Mouse (Mus musculus) heart, postnatal 0 days (tissue): Measurements from ENCODE around the gene Rps27. TPM values are rescaled to one million over a fixed set of nuclear protein-coding genes. Genes with fewer than 3 reads are reported as not detected.

Source experiments
- ATAC-seq: fragments of 200-750 bp; cut with Nextera tagmentation; 2 replicates; pipeline ENCODE4 v1.8.0; 2017; ENCODE audit warnings: low read depth, moderate number of reproducible peaks, moderate library complexity; ENCODE audit not compliant: insufficient read depth
- DNase-seq: peaks from one replicate; pipeline ENCODE4 v3.0.0-alpha.2; 2016; ENCODE audit warnings: low spot score
- H3K27ac ChIP-seq: fragments of 300-500 bp; sonication (generic); 2 replicates; pipeline ENCODE4 v1.5.1; 2014; ENCODE audit warnings: low read depth, mild to moderate bottlenecking
- H3K27me3 ChIP-seq: fragments of 300-500 bp; sonication (generic); 2 replicates; pipeline ENCODE4 v1.6.1; 2014; ENCODE audit warnings: low read length, mixed read lengths; ENCODE audit not compliant: control insufficient read depth, insufficient read depth
- H3K36me3 ChIP-seq: fragments of 300-500 bp; sonication (generic); replicated peaks from 2 replicates; pipeline ENCODE4 v1.6.1; 2014; ENCODE audit warnings: low read length, mixed read lengths; ENCODE audit not compliant: control insufficient read depth, insufficient read depth
- H3K4me1 ChIP-seq: fragments of 300-500 bp; sonication (generic); 2 replicates; pipeline ENCODE4 v1.6.1; 2014; ENCODE audit warnings: antibody characterized with exemption; ENCODE audit not compliant: control insufficient read depth, insufficient read depth
- H3K4me2 ChIP-seq: fragments of 300-500 bp; sonication (generic); 2 replicates; pipeline ENCODE4 v1.6.1; 2014; ENCODE audit warnings: low read depth, mild to moderate bottlenecking, low read length, moderate library complexity
- H3K4me3 ChIP-seq: fragments of 300-500 bp; sonication (generic); 2 replicates; pipeline ENCODE4 v1.5.1; 2014; ENCODE audit warnings: low read depth, low read length
- H3K9ac ChIP-seq: fragments of 300-500 bp; sonication (generic); replicated peaks from 2 replicates; pipeline ENCODE4 v1.6.1; 2014; ENCODE audit warnings: low read depth, low read length, mixed read lengths
- H3K9me3 ChIP-seq: fragments of 300-500 bp; sonication (generic); replicated peaks from 2 replicates; pipeline ENCODE4 v1.6.1; 2016; ENCODE audit warnings: low read length; ENCODE audit not compliant: control insufficient read depth
- CTCF ChIP-seq: IDR thresholded peaks from 2 replicates; pipeline ENCODE4 v1.5.1; 2016; ENCODE audit warnings: antibody characterized with exemption, control low read depth, low read depth
- EP300 ChIP-seq: IDR thresholded peaks from 2 replicates; pipeline ENCODE4 v1.6.1; 2016; ENCODE audit warnings: antibody characterized with exemption, low read depth
- WGBS: fragments of 180-500 bp; shearing (Covaris S2); extraction: QIAGEN DNeasy Blood & Tissue Kit; methylation state at CpG from one replicate; pipeline ENCODE4 v1.1.7; 2014; 5-methylcytosine and 5-hydroxymethylcytosine counted together
- polyA plus RNA-seq: library from polyadenylated mRNA; unstranded; fragments of >200 nt; fragmentation: Nextera tagmentation; extraction: Ambion mirVana; gene quantifications from 2 replicates; pipeline ENCODE4 v1.2.1, GENCODE M21; 2015
- total RNA-seq: library from RNA; depleted of rRNA; stranded (reverse); fragments of >200 nt; gene quantifications from 2 replicates; pipeline ENCODE4 v1.2.3, GENCODE M21; 2014; ENCODE audit warnings: low replicate concordance; rRNA removed

Rps27 gene
- total RNA-seq = 3,347 and 4,005 TPM in 2 replicates
- polyA plus RNA-seq = 908 and 957 TPM in 2 replicates

DNA sequence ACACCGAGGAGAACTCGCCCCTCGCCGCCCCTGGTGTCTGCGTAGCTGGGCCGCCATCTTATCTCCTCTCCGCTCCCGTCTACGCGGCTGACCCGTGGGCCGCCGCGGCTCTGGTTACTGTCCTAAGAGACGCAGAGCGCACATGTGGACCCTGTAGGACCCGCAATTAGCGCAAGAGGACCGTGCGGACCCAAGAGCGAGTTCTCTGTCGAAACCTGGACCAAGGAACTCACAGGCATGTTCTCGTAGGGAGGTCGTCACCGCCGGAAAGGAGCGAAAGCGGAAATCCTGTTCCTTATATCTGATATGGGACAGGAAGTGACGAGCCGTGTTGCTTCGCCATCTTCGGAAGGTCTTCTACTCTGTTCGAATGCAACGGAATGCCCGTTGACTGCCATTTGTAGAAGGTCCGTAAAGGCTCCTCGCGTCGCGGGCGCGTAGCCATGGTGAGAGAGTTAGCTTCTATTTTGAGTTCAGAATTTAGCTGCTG lies at the start of gene Rps27, which contains the start of gene Rab13:
Gene Rps27 (minus strand): TSS at position 275 of the 490 bp plus-strand sequence.
Gene Rab13 (plus strand): TSS at position 319 of the 490 bp plus-strand sequence.
- Histone ChIP-seq H3K4me3 (peak within 1 kb of the TSS; percentile 99), H3K4me1 (peaks cover 18% of the 10 kb centered on the region), H3K4me2 (peak within 1 kb of the TSS; percentile 93), H3K9ac (peak within 1 kb of the TSS; percentile 97), H3K27me3 (no peaks in the 10 kb centered on the region), H3K36me3 (peaks cover 38% of the 10 kb centered on the region), H3K9me3 (no peaks in the 10 kb centered on the region), H3K27ac (peak within 1 kb of the TSS; percentile 94)
- ATAC-seq (peak; percentile 95), DNase-seq (peak; percentile 97)
- no peak for TF ChIP-seq CTCF
- peak; percentile 67; the same call in 1 of the 2 replicates for TF ChIP-seq EP300
- WGBS = 1% methylated on average over 42 of the region's 42 CpGs

- Histone ChIP-seq H3K27me3 (no peaks in the 10 kb centered on the region), H3K9ac (no peak overlapping the region), H3K27ac (no peak overlapping the region), H3K9me3 (no peaks in the 10 kb centered on the region), H3K4me3 (no peak overlapping the region), H3K4me2 (no peak overlapping the region), H3K36me3 (peaks cover 65% of the 10 kb centered on the region), H3K4me1 (peaks cover 9% of the 10 kb centered on the region)
- DNase-seq = no peak
- no peak for ATAC-seq
- WGBS = 99% methylated on average over 4 of the region's 4 CpGs
- TF ChIP-seq CTCF (no peak), EP300 (no peak)
These were observed 45.1 kb upstream of the Rps27 start for GRCm38 (mm10) chr3:90258521-90258920.

- no peak overlapping the region for H3K27ac ChIP-seq
- H3K4me3 ChIP-seq = no peak overlapping the region
- TF ChIP-seq EP300 = no peak
- peaks cover 49% of the 10 kb centered on the region for H3K36me3 ChIP-seq
- DNase-seq (no peak), ATAC-seq (no peak)
- no peak overlapping the region for H3K4me2 ChIP-seq
- H3K9me3 ChIP-seq = no peaks in the 10 kb centered on the region
- peaks cover 9% of the 10 kb centered on the region for H3K4me1 ChIP-seq
- no peak overlapping the region for H3K9ac ChIP-seq
- no peaks in the 10 kb centered on the region for H3K27me3 ChIP-seq
- 87% methylated on average over 19 of the region's 19 CpGs for WGBS
These were observed 43.5 kb upstream of the Rps27 start for GRCm38 (mm10) chr3:90256731-90257530.

GRCm38 (mm10) chr3:90255784-90256353 lies 42.4 kb upstream of the Rps27 start:
- Histone ChIP-seq H3K4me2 (no peak overlapping the region), H3K9me3 (no peaks in the 10 kb centered on the region), H3K4me1 (peaks cover 9% of the 10 kb centered on the region), H3K9ac (no peak overlapping the region), H3K27me3 (no peaks in the 10 kb centered on the region), H3K27ac (no peak overlapping the region), H3K36me3 (peaks cover 48% of the 10 kb centered on the region), H3K4me3 (no peak overlapping the region)
- 91% methylated on average over 14 of the region's 14 CpGs for WGBS
- TF ChIP-seq EP300 (no peak), CTCF (no peak)
- DNase-seq = no peak
- ATAC-seq = no peak

- Histone ChIP-seq H3K9ac (peak overlapping the region; percentile 79; the same call in 1 of the 2 replicates), H3K36me3 (peaks cover 47% of the 10 kb centered on the region), H3K27ac (no peak overlapping the region), H3K9me3 (no peaks in the 10 kb centered on the region), H3K4me3 (peak overlapping the region; percentile 82), H3K4me1 (peaks cover 9% of the 10 kb centered on the region), H3K27me3 (no peaks in the 10 kb centered on the region), H3K4me2 (peak overlapping the region; percentile 77)
- WGBS = 20% methylated on average over 2 of the region's 2 CpGs
- ATAC-seq = no peak
- TF ChIP-seq CTCF (no peak), EP300 (no peak)
- no peak for DNase-seq
These were observed 41.7 kb upstream of the Rps27 start for GRCm38 (mm10) chr3:90255194-90255565.
